Mouse (Mus musculus): ENCODE data around the gene Ifit1. TPM values are rescaled to one million over a fixed set of nuclear protein-coding genes. Genes with fewer than 3 reads are reported as not detected.
"Not testable (repeated sequence)": the region's sequence is repeated elsewhere in the genome, so short reads cannot be mapped to it uniquely, and the experiment has no call there.

Gene Ifit1
- under 1 TPM; 0.74 to 0.79 TPM for total RNA-seq (2021)
- long read RNA-seq, result 0 reads

GRCm38 (mm10) chr19:34640623-34641022, at the start of gene Ifit1, which contains the start of gene Ifit1bl2:
TSS of gene Ifit1 (plus strand) at chr19:34640871.
TSS of gene Ifit1bl2 (minus strand) at chr19:34640743.
- no peak for DNase-seq (ENCODE audit: low spot score in 2 of 2)

GRCm38 (mm10) chr19:34593456-34593855, 47.2 kb upstream of the Ifit1 start:
- no peak for DNase-seq (ENCODE audit: low spot score in 2 of 2)

- not testable (repeated sequence) for DNase-seq (ENCODE audit: low spot score in 2 of 2)
Observed at GRCm38 (mm10) chr19:34594523-34594922, 46.1 kb upstream of the Ifit1 start.

- no peak for DNase-seq (ENCODE audit: low spot score in 2 of 2)
Observed at GRCm38 (mm10) chr19:34596811-34597210, 43.9 kb upstream of the Ifit1 start.

- peak; percentile 42 to 82 for DNase-seq (ENCODE audit: low spot score in 2 of 2)
Observed at GRCm38 (mm10) chr19:34598341-34598740, 42.3 kb upstream of the Ifit1 start.

GRCm38 (mm10) chr19:34599250-34599649, 41.4 kb upstream of the Ifit1 start:
- not testable (repeated sequence) for DNase-seq (ENCODE audit: low spot score in 2 of 2)

GRCm38 (mm10) chr19:34601888-34602287, 38.8 kb upstream of the Ifit1 start, which contains the start of gene Ifit1bl1:
TSS of gene Ifit1bl1 (minus strand) at chr19:34601956.
- DNase-seq (ENCODE audit: low spot score in 2 of 2), result not testable (repeated sequence)

GRCm38 (mm10) chr19:34605472-34605871, 35.2 kb upstream of the Ifit1 start:
- no peak for DNase-seq (ENCODE audit: low spot score in 2 of 2)

- DNase-seq (ENCODE audit: low spot score in 2 of 2), result not testable (repeated sequence)
Observed at GRCm38 (mm10) chr19:34607237-34608051, 33.2 kb upstream of the Ifit1 start, which contains the start of gene Ifit3b. TSS of gene Ifit3b (plus strand) at chr19:34607970.

GRCm38 (mm10) chr19:34610118-34610517, 30.6 kb upstream of the Ifit1 start:
- DNase-seq (ENCODE audit: low spot score in 2 of 2), result not testable (repeated sequence)

- not testable (repeated sequence) for DNase-seq (ENCODE audit: low spot score in 2 of 2)
Observed at GRCm38 (mm10) chr19:34612243-34613001, 28.2 kb upstream of the Ifit1 start.

GRCm38 (mm10) chr19:34620871-34621270, 19.8 kb upstream of the Ifit1 start:
- DNase-seq (ENCODE audit: low spot score in 2 of 2), result no peak

GRCm38 (mm10) chr19:34623781-34624180, 16.9 kb upstream of the Ifit1 start:
- no peak for DNase-seq (ENCODE audit: low spot score in 2 of 2)

GRCm38 (mm10) chr19:34624663-34625062, 16.0 kb upstream of the Ifit1 start:
- DNase-seq (ENCODE audit: low spot score in 2 of 2), result no peak

- no peak for DNase-seq (ENCODE audit: low spot score in 2 of 2)
Observed at GRCm38 (mm10) chr19:34627496-34627895, 13.2 kb upstream of the Ifit1 start.

GRCm38 (mm10) chr19:34631487-34631886, 9.2 kb upstream of the Ifit1 start:
- no peak for DNase-seq (ENCODE audit: low spot score in 2 of 2)

- no peak for DNase-seq (ENCODE audit: low spot score in 2 of 2)
Observed at GRCm38 (mm10) chr19:34633484-34633883, 7.2 kb upstream of the Ifit1 start.

- DNase-seq (ENCODE audit: low spot score in 2 of 2), result peak; percentile 26 to 77
Observed at GRCm38 (mm10) chr19:34636933-34637557, 3.6 kb upstream of the Ifit1 start.

- DNase-seq (ENCODE audit: low spot score in 2 of 2), result no peak
Observed at GRCm38 (mm10) chr19:34642616-34643015, 1.9 kb downstream of the Ifit1 start.

- not testable (repeated sequence) for DNase-seq (ENCODE audit: low spot score in 2 of 2)
Observed at GRCm38 (mm10) chr19:34647630-34648029, 7.0 kb downstream of the Ifit1 start.

GRCm38 (mm10) chr19:34650276-34650675, 9.6 kb downstream of the Ifit1 start:
- DNase-seq (ENCODE audit: low spot score in 2 of 2), result no peak
